Mouse (Mus musculus): ENCODE measurements at regions not wholly inside any gene's neighbourhood (a gene's known extent, or its start where the extent isn't known, plus 50 kb on each side); places are given as distances from the start of the nearest gene placed in this dataset.

DNA sequence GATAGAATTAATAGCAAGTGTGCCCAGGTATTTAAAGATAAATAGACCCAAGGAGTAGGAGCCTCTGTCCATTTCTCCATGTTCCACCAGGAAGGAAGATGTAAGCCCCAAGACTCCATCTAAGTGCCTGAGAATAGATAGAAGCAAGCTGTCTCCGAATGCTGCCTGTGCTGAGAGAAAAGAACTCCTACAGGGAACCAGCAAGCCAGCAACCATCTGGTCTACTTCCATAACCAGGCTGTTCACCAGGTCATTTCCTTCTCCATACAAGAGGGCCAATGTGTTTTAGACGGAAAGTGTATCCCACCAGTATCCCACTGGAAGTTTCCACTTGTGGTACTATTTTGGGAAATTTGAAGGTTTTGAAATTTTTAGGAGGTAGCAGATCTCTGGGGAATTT is 418.4 kb upstream of the Camk1g start:
- TF ChIP-seq CTCF (conservative IDR thresholded peaks at IDR 0.05; ENCODE audit: low read length) (no peak), NANOG (IDR thresholded peaks at IDR 0.05; ENCODE audit: borderline replicate concordance, low read length) (no peak)

All from E14TG2a.4 (cell line).